Mouse (Mus musculus) granulocyte monocyte progenitor cell, adult 5-6 weeks (primary cell): ENCODE data around the gene H2-M10.4. TPM values are rescaled to one million over a fixed set of nuclear protein-coding genes. Genes with fewer than 3 reads are reported as not detected.
"Not testable (repeated sequence)": the region's sequence is repeated elsewhere in the genome, so short reads cannot be mapped to it uniquely, and the experiment has no call there.

Experiments
- ATAC-seq: replicated peaks from 2 replicates; pipeline ENCODE4 v1.8.0; 2016; ENCODE audit warnings: mild to moderate bottlenecking, moderate TSS enrichment, inconsistent platforms; ENCODE audit not compliant: poor library complexity, severe bottlenecking
- total RNA-seq, 2 experiments: library from RNA; stranded (forward) in 1 of 2; stranded (reverse) in 1 of 2; fragments of 200-712, 200-1000 nt in 1 of 2; fragments of >200 nt in 1 of 2; fragmentation: Nextera tagmentation in 1 of 2; gene quantifications; 2 replicates each; pipeline ENCODE4 v1.2.3; 2014 to 2017

Gene H2-M10.4
- total RNA-seq (2014; fragmentation: Nextera tagmentation) = not detected in 2 replicates
- total RNA-seq (2017) = not detected in 2 replicates

DNA sequence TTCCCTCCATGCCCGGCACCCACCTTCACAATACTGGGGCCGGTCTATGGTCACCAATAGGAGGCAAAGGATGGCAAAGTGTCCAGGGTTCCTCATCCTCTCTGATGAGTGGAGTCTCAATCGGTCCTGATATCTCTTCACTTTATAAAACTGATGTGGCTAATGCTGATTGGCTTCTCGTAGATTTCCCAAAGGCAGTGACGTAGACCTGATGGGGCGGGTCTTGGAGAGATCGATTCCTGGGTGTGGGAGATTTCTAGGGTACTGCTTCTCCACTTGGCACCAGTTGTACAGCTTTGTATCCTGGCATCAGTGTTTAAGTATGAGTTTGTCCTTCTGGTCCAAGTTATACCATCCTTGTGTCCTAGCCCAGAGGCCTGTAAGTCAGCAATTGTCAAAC lies at the start of gene H2-M10.4:
H2-M10.4 (minus strand) TSS at position 101 of the 400 bp plus-strand sequence.
- no peak for ATAC-seq

- no peak for ATAC-seq
These were observed 41.8 kb upstream of the H2-M10.4 start for GRCm38 (mm10) chr17:36503910-36504309.

- peak; percentile 86 for ATAC-seq
These were observed 38.3 kb upstream of the H2-M10.4 start for GRCm38 (mm10) chr17:36500435-36500834.

- not testable (repeated sequence) for ATAC-seq
These were observed 26.0 kb upstream of the H2-M10.4 start for GRCm38 (mm10) chr17:36488181-36488580.

- peak; percentile 58; the same call in 1 of the 2 replicates for ATAC-seq
These were observed 24.6 kb upstream of the H2-M10.4 start for GRCm38 (mm10) chr17:36486687-36487230.

DNA sequence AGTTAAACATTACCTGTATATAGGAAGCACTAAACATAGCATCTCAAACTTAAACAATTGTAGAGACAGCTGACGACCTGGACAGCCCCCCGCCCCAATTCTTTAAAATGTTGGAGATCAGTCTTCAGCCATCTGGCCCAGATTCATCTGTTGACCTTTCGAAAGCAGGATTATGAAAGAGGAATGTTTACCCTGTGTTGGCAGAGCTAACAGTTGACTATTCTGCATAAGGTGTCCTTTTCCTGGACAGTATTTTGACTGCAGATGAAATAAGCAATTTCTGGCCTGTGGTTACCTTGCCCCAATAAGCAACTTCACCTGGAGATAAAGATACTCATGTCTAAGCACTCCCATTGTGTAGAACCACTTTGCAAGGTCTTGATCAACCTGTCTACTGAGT lies 21.7 kb upstream of the H2-M10.4 start:
- no peak for ATAC-seq

- ATAC-seq = no peak
These were observed 5.9 kb downstream of the H2-M10.4 start for GRCm38 (mm10) chr17:36456260-36456659.

DNA sequence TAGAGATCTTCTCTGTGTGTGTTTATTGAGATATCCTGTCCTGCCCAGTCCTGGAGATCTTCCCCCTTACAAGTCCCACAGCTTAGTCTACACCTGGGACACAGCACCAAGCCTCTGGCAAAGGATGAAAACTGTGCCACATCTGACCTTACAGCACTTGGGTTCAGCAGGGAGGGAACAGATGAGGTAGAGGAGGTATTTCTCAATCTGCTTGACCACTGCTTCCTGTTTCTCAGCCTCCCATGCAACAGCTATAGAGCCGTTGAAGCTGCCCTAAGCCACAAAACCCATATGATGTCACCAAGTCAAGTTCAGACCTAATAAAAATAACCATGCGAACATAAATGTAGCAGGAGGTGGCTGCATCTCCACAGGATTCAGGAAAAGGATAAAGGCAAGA lies 30.7 kb downstream of the H2-M10.4 start:
- ATAC-seq = peak; percentile 100

DNA sequence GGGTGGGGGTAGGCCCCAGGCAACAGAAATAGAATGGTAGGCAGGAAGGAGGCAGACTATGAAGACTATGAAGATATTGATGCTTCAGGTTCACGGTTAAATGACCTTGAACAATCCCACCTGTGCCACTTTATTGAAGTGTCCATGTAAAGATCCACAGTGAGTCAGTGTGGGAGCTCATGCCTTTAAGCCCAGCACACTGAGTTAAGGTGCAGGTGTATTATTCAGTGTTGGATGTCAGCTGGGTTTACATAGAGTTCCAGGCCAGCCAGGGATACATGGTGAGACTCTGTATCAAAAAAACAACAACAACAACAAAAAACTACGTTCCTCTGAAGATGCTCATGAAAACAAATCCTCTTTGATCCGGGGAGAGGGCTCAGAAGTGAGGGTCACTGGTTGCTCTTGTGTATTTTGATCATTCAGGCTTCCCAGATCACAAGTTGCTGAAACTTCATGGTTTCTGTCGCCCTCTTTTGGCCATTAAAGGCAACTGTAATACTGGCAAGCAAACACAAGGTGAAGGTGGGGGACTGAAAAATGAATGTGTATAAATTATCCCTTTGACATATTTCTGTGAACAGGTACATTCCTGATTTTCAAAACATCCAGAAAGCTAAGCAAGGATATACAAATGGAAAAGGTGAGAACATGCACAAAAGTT lies 43.9 kb downstream of the H2-M10.4 start:
- ATAC-seq = peak; percentile 61; the same call in 1 of the 2 replicates

GRCm38 (mm10) chr17:36417416-36417815 lies 44.7 kb downstream of the H2-M10.4 start:
- ATAC-seq = no peak

DNA sequence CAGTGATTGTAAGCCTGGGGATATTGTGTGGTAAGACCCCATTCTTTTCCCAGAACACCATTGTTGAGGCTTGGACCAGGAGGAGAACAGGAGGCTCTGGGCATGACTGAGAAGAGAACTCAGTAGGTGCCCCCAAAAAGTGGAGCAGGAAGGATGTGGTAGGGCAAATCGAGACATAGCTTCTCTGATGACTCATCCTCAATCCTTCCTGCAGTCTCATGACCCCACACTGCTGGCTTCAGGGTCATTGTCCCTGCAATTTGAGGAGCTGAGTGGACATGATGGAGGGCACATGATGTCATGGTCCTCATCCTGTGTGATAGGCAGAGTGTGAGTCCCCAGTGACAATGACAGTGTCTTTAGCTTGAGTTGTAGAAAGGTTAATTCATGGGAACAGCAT lies 46.7 kb downstream of the H2-M10.4 start:
- peak; percentile 50 for ATAC-seq

DNA sequence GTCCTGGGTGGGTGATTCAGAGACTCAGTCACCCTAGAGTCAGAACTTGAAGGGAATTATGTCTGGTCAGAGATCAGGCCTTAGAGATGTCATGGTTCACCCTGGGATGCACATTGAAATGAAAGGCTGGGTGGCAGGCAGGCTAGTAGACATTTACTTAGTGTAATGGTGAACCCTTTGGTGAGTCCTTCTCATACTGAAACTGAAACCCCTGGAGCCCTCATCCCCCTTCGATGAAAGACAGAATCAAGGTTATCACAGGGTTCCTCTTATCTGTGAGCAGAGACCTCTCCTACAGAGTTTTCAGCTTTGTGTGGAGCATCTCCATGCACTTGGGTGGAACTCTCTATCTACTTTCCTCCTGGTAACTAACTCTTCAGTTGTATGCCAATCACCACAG lies 47.8 kb downstream of the H2-M10.4 start:
- peak; percentile 35; the same call in 1 of the 2 replicates for ATAC-seq

Other genes with a start within 250 kb of the H2-M10.4 start
- 54.4 and 61.3 TPM in 2 replicates for gene Rpp21, start 204.3 kb downstream of the H2-M10.4 start, total RNA-seq (2014; fragmentation: Nextera tagmentation)
- 25.9 and 30.1 TPM in 2 replicates for gene Rpp21, start 204.3 kb downstream of the H2-M10.4 start, total RNA-seq (2017)
- gene Trim39, start 190.1 kb downstream of the H2-M10.4 start, total RNA-seq (2014; fragmentation: Nextera tagmentation) = 18.4 and 23.3 TPM in 2 replicates
- gene Trim39, start 190.1 kb downstream of the H2-M10.4 start, total RNA-seq (2017) = 14.0 and 16.2 TPM in 2 replicates
- not detected in 2 replicates for gene H2-M10.2, start 175.8 kb downstream of the H2-M10.4 start, total RNA-seq (2014; fragmentation: Nextera tagmentation)
- gene H2-M10.2, start 175.8 kb downstream of the H2-M10.4 start, total RNA-seq (2017) = not detected in 2 replicates
- not detected in 2 replicates for gene H2-M10.1, start 136.2 kb downstream of the H2-M10.4 start, total RNA-seq (2014; fragmentation: Nextera tagmentation)
- gene H2-M10.1, start 136.2 kb downstream of the H2-M10.4 start, total RNA-seq (2017) = not detected in 2 replicates
- not detected in 2 replicates for gene H2-M10.3, start 93.9 kb downstream of the H2-M10.4 start, total RNA-seq (2014; fragmentation: Nextera tagmentation)
- not detected in 2 replicates for gene H2-M10.3, start 93.9 kb downstream of the H2-M10.4 start, total RNA-seq (2017)
- not detected in 2 replicates for gene H2-M11, start 84.7 kb upstream of the H2-M10.4 start, total RNA-seq (2014; fragmentation: Nextera tagmentation)
- gene H2-M11, start 84.7 kb upstream of the H2-M10.4 start, total RNA-seq (2017) = not detected in 2 replicates
- not detected in 2 replicates for gene H2-M9, start 180.3 kb upstream of the H2-M10.4 start, total RNA-seq (2014; fragmentation: Nextera tagmentation)
- gene H2-M9, start 180.3 kb upstream of the H2-M10.4 start, total RNA-seq (2017) = not detected in 2 replicates
- not detected in 2 replicates for gene H2-M1, start 209.9 kb upstream of the H2-M10.4 start, total RNA-seq (2014; fragmentation: Nextera tagmentation)
- gene H2-M1, start 209.9 kb upstream of the H2-M10.4 start, total RNA-seq (2017) = not detected in 2 replicates